Comparison of ENCODE assay signal across 15 mouse cellular contexts in genomic region chr3:156876551-156876950, GRCm38 (mm10).
A peak's percentile ranks its signal among the peaks of the same experiment; 100 is the strongest.
DNase-seq lines count a peak whose midpoint lies in the region; ATAC-seq lines count a peak whose summit lies in the region.
"Had no signal": no experiment of that assay in that cellular context is flagged by ENCODE, and none has a peak within 500 bp of the region (broad histone marks: within the 10 kb centered on the region; RNA-seq: fewer than 3 reads in every experiment).

No protein-coding gene starts in this region.

- ATAC-seq in cerebellum, adult (ENCODE audit: insufficient number of reproducible peaks, low FRiP score, low TSS enrichment) = peak; percentile 61
- ATAC-seq: forebrain, embryonic 15.5 days had no signal

- no peak for DNase-seq in cerebellum, adult 11 months
- DNase-seq in left cerebral cortex, adult 11 months (ENCODE audit: low spot score) = peak; percentile 24
- DNase-seq in left cerebral cortex, postnatal 4 days = no peak
- DNase-seq in right cerebral cortex, adult 18-20 months = peak; percentile 59
- no peak for DNase-seq in right cerebral cortex, postnatal 25 days
- no peak for DNase-seq in heart, postnatal 36 days
- DNase-seq: heart, postnatal 4 days; kidney, adult 2 months; kidney, postnatal 10 days; lung, postnatal 36 days; midbrain, embryonic 14.5 days; right cerebral cortex, postnatal 14 days; spleen, adult 18-20 months had no signal

- intact Hi-C loops in left cerebral cortex, postnatal 4 days (cut with DNase I) = no loop called here
- intact Hi-C loops in heart, postnatal 36 days (cut with DNase I) = no loop called here

Comparison
In these comparisons a context has a peak if more than half of its experiments do, and no peak if none do; other contexts are left out.
1. DNase-seq: peak in left cerebral cortex, adult 11 months (single experiment) and right cerebral cortex, adult 18-20 months (single experiment); none in cerebellum, adult 11 months (single experiment), left cerebral cortex, postnatal 4 days (single experiment), right cerebral cortex, postnatal 25 days (single experiment) and heart, postnatal 36 days (0 of 2).